Mouse (Mus musculus): Measurements from ENCODE around the gene Rere. TPM values are rescaled to one million over a fixed set of nuclear protein-coding genes. Genes with fewer than 3 reads are reported as not detected.

The Rere gene
- total RNA-seq, 2 experiments from 2014 or later: 22.7 to 78.8 TPM

DNA sequence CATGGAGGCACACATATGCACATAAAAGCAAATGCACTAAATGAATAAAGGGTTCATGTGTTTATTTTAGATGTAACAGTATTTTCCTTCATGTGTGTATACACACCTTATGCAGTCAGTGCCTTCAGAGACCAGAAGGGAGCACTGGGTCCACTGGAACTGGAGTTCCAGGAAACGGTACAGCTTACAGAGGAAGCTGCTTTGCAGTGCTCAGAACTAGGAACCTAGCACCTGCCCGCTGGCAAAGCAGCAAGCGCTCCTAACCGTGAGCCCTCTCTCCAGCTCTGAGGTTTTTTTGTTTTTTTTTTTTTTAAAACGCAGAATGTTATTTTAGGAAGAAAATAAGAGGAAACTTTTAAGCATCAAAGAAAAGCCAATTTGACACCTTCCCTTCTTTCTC is 124.3 kb downstream of the Rere start:
- no peak for ATAC-seq (replicated peaks; ENCODE audit: poor library complexity, severe bottlenecking)

DNA sequence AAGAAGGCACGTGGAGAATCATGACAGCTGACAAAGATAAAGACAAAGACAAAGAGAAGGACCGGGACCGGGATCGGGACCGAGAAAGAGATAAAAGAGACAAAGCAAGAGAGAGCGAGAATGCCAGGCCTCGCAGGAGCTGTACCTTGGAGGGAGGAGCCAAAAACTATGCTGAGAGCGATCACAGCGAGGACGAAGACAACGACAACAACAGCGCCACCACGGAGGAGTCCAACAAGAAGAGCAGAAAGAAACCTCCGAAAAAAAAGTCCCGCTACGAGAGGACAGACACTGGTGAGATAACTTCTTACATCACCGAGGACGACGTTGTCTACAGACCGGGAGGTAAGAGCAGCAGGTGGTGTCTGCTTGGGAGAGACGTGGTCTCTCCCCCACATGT is 124.9 kb downstream of the Rere start:
- no peak for ATAC-seq (replicated peaks; ENCODE audit: poor library complexity, severe bottlenecking)

DNA sequence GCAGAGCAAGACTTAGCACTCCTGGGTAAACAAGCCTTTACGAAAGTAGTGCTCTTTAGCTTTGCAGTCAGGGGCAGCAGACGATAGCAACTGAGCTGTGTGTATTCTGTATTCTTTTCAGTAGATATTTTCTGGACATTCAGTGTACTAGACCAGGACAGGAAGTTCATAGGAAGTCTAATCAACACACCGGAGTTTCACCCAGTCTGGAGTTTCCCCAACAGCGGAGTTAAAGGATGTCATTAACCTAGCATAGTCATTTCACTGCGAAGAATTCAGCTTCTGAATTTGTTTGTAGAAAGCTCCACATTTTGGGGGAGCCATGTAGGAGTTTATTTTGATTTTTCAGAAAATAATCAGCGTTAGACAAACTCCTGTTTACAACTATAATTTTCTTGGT is 125.4 kb downstream of the Rere start:
- ATAC-seq (replicated peaks; ENCODE audit: poor library complexity, severe bottlenecking): no peak

DNA sequence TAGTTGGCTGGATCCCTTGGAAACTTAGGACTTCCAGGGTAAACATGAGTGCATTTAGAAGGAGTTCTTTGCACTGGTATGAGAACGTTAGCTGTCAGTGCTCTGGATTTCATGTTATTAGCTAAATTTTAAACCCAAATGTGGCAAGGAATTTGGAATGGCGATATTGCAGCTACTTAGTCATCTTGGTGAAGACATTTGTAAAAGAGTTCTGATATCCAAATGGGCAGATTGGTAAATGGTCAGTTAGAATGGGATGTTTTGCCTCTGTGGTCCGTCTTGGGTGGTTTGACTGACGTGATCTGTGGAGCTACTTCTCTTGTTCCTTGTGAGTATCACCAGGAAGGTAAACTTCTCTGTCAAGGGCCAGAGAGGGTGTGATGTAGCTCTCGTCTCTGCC is 132.8 kb downstream of the Rere start:
- no peak for ATAC-seq (replicated peaks; ENCODE audit: poor library complexity, severe bottlenecking)

DNA sequence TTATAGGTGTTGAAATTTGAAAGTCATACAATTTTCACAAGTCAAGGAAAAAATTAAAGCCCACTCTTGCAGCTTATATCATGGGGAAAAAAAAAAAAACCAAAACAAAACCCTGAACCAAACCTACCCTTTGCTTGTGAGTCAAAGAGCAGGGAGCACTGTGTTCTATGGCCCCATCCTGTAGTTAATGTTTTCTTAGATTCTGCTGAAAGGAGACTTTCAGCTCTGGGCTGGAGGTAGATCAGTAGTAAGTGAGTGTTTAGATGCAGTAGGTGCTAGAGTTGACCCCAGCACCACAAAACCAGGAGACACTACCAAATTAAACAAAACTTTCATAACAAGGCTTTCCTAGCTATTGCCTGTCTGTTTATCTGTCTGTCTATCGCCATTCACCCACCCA is 133.3 kb downstream of the Rere start:
- ATAC-seq (replicated peaks; ENCODE audit: poor library complexity, severe bottlenecking): no peak

DNA sequence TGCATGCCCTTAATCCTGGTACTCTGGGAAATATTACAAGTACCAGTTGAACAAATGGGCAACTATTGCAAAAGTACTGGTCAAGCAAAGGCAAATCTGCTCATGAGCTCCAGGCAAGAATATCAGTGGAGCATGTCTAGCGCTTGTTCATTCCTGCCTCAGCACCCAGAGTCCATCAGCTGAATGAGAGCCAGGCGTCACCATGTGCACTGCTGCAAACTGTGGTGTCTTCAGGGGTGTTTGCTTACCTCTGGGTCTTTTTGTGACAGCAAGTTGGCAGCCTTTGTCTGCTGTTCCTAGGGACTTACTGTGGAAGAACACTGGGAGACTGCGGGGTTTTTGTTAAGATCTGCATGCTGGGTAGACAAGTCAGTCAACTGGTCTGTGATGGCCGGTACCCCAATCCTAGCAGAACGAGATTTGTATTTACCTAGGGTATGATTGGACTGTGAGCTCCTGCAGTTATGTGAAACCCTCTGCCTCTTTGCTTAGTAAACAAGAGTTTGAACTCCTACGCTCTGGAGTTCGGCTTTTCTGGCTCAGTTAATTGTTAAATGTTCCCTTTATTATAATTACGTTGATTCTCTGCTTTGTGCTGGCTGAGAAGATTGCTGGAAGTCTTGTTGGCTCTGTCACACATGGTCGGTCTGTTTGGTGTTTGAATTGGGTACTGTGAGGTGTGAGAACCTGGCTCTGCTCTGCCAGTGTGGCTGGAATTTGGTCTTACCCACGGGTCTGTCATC is 134.0 kb downstream of the Rere start:
- ATAC-seq (replicated peaks; ENCODE audit: poor library complexity, severe bottlenecking): no peak

DNA sequence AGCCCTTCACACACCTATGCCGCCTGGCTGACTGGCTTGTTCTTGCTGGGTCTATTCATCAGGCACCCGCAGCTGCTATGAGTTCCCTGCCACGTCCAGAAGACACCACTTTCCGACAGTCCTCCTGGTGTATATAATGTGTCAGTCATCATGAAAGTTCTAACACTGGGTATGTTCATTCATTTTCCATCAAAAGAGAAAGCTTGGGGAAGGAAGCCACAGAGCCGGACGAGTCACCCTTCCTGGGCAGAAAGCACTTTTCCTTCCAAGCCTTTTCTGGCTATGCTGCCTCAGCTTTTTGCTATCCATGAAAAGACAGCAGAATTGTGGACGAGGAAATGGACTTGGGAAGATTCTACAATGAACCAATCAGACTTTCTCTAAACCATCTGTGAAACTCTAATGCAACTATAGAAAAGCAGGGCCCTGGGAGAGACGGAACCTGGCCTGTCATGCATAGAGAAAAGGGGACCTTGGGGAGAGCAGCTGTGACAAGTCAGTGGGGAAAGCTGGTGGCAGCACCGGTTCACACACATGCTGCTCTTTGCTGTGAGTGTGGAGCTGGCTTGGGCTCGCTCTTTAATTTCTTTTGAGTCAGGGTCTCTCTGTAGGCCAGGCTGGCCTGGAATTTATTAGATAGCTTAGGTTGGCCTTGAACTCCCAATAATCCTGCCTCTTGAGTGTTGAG is 139.3 kb downstream of the Rere start:
- ATAC-seq (replicated peaks; ENCODE audit: poor library complexity, severe bottlenecking): no peak

DNA sequence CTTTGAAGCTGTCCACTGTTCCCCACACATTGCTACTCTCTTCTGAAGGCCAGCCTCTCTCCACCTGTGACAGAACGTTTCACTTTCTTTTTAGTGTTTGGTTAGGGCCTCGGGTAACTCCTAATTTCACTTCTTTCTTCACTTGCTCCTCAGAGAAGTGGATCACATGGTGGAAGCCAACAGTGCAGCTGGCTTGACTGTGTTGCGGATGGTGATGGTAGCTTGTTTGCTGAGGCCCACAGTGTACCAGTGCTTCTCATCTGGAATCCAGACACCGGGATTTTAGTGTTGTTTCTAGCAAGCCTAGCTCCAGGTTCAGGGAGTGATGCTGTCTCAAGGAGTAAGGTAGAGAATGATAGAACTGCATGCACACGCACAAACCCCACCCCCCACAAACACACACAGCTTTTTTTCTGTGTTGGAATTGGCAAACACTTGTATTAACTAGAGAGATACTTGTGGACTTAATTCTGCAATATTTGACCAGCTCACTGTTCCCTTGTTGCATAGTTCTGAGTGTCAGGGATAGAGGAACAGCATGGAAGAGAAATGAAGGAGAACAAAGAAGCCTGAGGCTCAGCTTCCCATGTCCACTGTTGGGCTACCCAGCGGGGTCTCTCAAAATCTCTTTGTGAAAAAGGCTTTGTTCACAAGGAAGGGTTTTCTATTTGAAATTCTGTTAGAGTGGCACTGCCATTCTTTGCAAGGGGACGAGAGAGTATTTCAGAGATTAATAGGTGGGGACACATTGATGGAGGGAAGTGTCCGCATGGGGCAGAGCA is 144.8 kb downstream of the Rere start:
- ATAC-seq (replicated peaks; ENCODE audit: poor library complexity, severe bottlenecking): peak; percentile 40

DNA sequence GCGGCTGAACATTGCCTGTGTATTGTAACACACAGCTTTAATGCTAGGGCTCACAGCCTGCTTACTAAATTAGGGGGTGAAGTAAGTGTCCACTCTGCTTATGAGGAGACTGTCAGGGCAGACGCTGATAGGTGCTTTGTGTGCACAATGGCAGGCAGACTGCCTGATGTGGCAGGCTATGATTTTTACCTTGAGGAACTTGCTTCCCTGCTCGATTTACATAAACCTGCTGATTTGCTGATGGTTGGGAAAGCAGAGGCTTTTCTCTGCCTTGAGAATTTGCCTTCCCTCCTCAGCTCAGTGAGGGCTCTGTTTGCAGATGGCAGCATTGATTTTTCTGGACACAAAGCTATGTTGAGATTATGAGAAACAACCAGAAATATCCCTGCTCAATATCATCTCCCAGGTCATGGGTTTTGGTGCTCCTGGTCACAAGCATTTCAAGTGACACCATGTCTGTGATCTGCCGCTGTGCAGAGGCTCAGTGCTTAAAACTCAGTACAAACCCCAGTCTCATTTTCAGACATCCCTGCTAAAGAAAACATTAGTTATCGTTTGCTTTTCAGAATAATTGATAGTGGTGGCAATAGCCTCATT is 145.5 kb downstream of the Rere start:
- ATAC-seq (replicated peaks; ENCODE audit: poor library complexity, severe bottlenecking): no peak

DNA sequence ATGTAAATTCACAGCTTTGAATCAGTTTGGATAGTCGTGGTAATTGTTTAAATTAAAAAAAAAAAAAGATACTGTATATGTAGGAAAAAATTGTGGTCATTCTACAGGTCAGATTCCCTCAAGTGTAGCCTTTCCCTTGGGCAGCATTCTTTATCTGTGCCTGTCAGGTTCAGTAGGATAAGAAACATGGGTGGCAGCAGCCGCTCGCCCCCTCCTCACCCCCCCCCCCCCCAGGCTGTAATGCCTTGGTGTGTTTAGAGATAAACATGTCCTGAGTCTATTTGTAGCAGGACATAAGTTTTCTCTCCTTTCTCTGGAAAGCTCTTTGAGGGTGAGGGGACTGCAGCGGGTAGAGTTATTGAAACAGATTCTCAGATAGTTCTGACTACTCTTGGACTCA is 147.3 kb downstream of the Rere start:
- ATAC-seq (replicated peaks; ENCODE audit: poor library complexity, severe bottlenecking): no peak

DNA sequence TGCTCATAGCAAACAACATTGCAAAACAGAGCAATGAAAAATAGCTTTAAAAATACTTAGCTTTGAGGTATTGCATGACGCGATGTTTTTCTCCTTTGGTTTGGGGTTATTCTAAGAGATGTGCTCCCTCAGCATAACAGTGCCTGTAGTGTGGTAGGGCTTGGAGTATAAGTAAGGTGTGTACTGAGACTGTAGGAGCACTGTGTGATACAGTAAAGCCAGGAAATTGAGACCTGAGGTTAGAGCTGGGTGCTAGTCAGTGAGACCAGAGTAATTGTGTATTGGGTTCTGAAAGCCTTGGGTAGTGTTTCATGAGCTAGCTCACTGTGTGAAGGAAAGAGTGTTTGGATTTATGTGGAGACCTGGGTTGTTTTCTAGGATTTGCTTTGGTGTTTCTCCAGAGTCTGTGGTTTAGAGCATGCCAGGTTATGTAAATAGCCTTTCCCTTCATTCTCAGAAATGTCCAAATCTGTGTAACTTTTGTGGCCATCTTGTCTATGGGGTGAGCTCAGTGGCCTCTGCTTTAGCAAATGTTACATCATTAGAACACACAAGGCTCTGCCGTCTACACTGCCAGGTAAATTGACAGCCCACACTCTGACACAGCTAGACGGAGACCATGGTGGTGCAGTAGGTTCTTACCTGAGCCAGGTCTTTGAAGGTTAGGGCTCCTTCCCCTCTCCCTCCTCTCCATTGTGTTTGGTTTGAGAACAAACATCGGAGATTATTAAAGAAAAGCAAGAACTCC is 152.6 kb downstream of the Rere start:
- ATAC-seq (replicated peaks; ENCODE audit: poor library complexity, severe bottlenecking): no peak

DNA sequence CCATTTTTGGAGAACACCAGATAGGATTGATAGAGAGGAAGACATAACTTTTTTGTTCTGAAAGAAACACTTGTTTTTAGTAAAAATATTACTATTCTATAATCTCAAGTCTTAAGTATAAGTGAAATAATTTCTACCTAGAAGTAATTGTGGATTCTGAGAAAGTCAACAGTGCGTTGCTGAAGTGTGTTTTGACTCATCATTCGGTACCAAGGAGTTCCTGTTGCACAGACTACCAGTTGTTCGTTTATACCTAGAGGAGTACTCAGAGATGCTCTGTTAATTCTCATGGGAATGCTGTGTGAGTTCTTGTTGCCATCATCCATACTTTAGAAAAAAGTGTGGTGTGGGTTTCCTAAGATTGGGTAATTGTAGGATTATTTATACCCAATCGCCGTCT is 154.1 kb downstream of the Rere start:
- ATAC-seq (replicated peaks; ENCODE audit: poor library complexity, severe bottlenecking): no peak

DNA sequence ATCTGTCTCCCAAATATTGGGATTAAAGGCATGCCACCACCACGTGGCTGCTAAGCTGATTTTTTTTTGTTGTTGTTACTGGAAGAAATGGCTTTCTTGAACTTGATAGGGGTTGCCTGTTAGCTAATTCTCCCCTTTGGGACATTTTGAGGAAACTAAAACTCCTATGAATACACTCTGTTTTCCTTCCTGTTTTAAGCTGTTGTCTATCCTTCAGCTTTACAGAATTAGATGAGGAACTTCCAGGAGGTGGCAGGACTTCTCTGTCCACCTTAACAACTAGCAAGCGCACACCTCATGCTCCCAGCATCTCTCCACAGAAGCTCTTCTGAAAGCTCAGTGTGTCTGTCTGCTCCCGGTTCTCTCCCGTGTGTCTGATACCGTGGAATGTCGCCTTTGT is 157.2 kb downstream of the Rere start:
- ATAC-seq (replicated peaks; ENCODE audit: poor library complexity, severe bottlenecking): peak; percentile 53

DNA sequence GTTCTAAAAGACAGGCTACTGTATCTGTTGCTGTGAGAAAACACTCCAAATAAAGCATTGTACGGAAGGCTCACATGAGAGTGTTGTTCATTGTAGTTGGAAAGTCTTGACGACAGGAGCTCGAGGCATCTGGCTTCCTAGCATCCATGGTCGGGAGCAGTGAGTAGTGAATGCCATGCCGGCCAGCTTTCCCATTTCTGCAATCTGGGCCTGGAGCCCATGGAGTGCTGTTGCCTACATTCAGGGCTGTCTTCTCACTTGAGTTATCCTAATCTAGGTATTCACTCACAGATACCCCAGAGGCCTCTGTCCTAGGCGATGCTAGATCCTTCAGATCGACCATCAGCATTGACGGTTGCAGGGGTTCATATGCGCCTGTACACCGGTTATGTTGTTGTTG is 160.5 kb downstream of the Rere start:
- ATAC-seq (replicated peaks; ENCODE audit: poor library complexity, severe bottlenecking): no peak

DNA sequence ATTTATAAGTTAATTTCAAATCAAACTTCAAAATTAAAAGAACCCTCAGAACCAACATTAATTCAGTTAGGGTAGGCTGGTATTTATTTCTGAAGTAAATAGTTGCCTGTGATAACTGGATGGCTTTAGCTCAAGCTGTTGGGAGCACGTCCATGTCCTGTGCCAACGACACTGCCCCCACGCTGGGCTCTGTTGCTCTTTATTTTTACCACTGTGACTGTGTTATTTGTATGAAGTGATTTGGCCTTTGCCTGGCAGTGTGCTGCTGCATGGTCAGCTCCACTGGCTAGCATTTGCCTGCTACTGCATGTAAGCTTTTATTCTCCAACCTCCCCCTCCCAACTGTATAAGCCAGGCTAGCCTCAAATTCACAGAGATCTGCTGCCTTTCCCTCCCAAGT is 162.6 kb downstream of the Rere start:
- no peak for ATAC-seq (replicated peaks; ENCODE audit: poor library complexity, severe bottlenecking)

DNA sequence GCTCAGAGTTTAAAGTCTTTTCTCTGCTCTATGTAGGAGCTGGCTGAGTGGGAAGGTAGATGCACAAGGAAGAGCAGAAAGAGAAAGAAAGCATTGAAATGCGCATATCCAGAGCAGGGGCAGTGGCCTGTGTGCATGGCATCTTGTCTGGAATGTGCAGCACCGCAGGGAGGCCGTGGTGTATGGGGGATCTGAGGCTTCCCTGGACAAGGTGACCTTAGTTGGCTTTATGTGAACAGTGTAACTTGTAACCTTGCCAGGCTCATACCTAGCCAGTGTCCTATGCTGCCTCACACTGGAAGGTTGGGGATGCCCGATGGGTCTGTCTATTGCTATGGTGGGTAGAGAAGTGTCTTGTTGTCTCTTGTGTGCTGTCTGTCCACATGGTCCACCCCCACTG is 165.2 kb downstream of the Rere start:
- no peak for ATAC-seq (replicated peaks; ENCODE audit: poor library complexity, severe bottlenecking)

DNA sequence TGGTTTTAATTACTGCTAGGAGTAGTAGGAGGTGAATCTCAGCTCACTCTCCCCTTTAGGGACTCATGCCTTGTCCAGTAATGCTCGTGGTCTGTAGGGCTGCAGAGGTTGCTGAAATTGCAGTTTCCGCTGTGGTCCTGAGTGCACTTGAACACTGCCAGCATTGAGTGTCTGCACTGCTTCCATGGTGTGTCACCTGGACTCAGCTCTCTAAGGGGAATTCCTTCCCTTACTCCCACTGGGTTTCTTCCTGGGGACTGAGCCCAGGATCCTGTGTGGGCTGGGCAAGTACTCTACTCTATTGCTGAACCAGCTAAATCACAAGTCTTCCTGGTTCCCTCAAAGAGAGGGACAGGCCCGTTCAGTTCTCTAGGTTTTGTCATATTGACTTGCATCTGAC is 166.1 kb downstream of the Rere start:
- ATAC-seq (replicated peaks; ENCODE audit: poor library complexity, severe bottlenecking): no peak

DNA sequence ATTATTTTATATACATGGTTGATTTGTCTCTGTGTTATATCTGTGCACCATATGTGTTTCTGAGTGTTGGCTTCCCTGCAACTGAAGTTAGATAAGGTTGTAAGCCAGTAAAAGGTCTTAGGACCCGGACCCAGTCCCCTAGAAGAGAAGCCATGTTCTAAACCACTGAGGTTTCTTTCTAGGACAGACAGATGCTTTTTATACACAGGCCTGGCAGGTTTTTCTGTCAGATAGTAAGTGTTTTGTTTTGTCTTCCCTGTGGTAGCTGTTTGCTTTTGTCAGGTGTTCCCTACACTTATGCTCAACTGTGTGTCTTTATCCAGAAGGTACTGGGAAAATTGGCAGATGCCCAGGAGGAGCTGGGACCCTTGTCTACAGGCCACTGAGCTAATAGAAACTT is 167.0 kb downstream of the Rere start:
- ATAC-seq (replicated peaks; ENCODE audit: poor library complexity, severe bottlenecking): no peak

DNA sequence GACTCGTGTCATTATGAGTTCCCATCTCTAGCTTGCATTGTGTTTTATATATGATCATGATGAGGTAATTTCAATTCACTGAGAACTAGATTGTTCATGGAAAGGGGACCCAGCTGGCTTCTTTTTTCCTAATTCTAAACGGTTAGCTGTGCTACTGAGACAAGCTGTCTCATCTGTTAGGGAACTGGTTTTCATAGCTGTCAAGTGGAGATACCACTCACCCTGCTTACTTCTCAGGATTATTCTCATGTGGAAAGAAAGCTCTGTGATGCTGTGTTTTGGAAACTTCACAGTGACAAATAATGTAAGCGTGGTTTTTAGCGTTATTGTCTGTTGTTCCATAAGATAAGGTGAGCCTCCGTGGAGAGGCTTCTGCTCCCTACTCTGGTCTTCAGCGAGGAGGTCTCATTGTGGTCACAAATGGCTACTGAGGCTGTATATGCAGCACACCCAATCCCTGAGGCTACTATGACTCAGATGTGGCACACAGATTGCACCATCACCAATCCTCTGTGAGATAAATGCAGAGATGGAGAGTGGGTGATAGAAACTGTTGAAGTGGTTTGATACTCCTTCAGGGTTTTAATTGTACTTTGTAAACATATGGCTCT is 168.7 kb downstream of the Rere start:
- peak; percentile 93 for ATAC-seq (replicated peaks; ENCODE audit: poor library complexity, severe bottlenecking)
